Mouse (Mus musculus) forebrain, embryonic 12.5 days (tissue): ENCODE measurements around the gene Pax3. TPM values are rescaled to one million over a fixed set of nuclear protein-coding genes. Genes with fewer than 3 reads are reported as not detected.

Experiments used
- ATAC-seq: fragments of 200-750 bp; cut with Nextera tagmentation; 2 replicates; pipeline ENCODE4 v1.8.0; 2017; ENCODE audit warnings: moderate TSS enrichment; ENCODE audit not compliant: low FRiP score
- H3K27ac ChIP-seq: fragments of 300-500 bp; sonication (generic); 2 replicates; pipeline ENCODE4 v1.5.1; 2016; ENCODE audit warnings: mild to moderate bottlenecking
- H3K27me3 ChIP-seq: fragments of 300-500 bp; sonication (generic); 2 replicates; pipeline ENCODE4 v1.6.1; 2016; ENCODE audit warnings: mild to moderate bottlenecking
- H3K36me3 ChIP-seq: fragments of 300-500 bp; sonication (generic); replicated peaks from 2 replicates; pipeline ENCODE4 v1.6.1; 2016; ENCODE audit warnings: mild to moderate bottlenecking
- H3K4me1 ChIP-seq: fragments of 300-500 bp; sonication (generic); 2 replicates; pipeline ENCODE4 v1.6.1; 2016
- H3K4me2 ChIP-seq: fragments of 300-500 bp; sonication (generic); 2 replicates; pipeline ENCODE4 v1.6.1; 2016; ENCODE audit warnings: mild to moderate bottlenecking, moderate library complexity
- H3K4me3 ChIP-seq: fragments of 300-500 bp; sonication (generic); replicated peaks from 2 replicates; pipeline ENCODE4 v1.5.1; 2016; ENCODE audit warnings: mild to moderate bottlenecking
- H3K9ac ChIP-seq: fragments of 300-500 bp; sonication (generic); 2 replicates; pipeline ENCODE4 v1.6.1; 2016; ENCODE audit warnings: mild to moderate bottlenecking
- H3K9me3 ChIP-seq: fragments of 300-500 bp; sonication (generic); 2 replicates; pipeline ENCODE4 v1.6.1; 2016
- WGBS: fragments of 180-500 bp; shearing (Covaris S2); methylation state at CpG from one replicate; pipeline ENCODE4 v1.1.7; 2016; 5-methylcytosine and 5-hydroxymethylcytosine counted together
- polyA plus RNA-seq: library from polyadenylated mRNA; unstranded; fragments of >200 nt; fragmentation: Nextera tagmentation; extraction: Ambion mirVana; gene quantifications from 2 replicates; pipeline ENCODE4 v1.2.1, GENCODE M21; 2016

Pax3 gene
- polyA plus RNA-seq, 1 experiment from 2014 or later = 3.6 TPM

DNA sequence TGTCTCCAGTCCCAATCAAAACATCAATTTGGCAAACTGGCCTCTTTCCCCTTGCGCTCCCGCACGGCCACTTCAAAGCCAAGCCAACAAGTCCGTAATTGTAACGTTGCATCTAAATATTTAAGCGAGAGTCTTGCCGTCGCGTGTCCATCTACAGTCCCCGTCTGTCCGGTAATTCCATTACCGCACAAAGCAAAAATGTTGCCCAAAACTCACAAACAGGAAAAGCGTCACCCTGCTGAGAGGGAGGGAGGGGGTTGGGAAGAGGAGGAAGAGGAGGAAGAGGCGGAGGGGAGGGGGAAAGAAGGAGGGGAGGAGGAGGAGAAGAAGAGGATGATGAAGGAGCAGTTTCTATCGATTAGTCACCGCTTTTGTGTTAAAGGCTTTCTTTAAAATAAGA is 7.9 kb downstream of the Pax3 start:
- Histone ChIP-seq H3K9me3 (no peaks in the 10 kb centered on the region), H3K36me3 (no peaks in the 10 kb centered on the region), H3K4me3 (peak overlapping the region; percentile 38), H3K9ac (no peak overlapping the region), H3K27me3 (peaks cover 91% of the 10 kb centered on the region), H3K4me1 (peaks cover 38% of the 10 kb centered on the region), H3K4me2 (peak overlapping the region; percentile 68), H3K27ac (no peak overlapping the region)
- ATAC-seq = no peak
- under 1% methylated on average over 16 of the region's 16 CpGs for WGBS

DNA sequence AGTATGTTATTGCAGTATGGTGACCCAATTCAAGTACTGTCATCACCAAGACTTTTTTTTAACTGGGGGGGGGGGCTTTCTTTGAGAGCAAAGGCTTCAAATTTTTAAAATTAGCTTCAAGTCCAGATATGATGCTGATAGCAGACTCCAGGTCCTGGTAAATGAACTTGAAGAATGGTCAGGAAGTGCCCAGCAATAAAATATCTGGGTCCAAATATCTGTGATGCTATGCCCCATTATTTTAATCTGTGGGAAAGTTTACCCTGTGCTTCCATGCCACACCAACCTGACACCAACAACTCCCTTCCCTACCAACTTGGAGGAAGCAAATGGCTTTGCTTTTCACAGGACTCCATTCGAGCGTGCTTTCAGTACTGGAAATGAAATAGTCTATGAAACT is 8.6 kb downstream of the Pax3 start:
- Histone ChIP-seq H3K36me3 (no peaks in the 10 kb centered on the region), H3K27me3 (peaks cover 88% of the 10 kb centered on the region), H3K4me3 (no peak overlapping the region), H3K9me3 (no peaks in the 10 kb centered on the region), H3K27ac (no peak overlapping the region), H3K4me2 (no peak overlapping the region), H3K4me1 (peaks cover 38% of the 10 kb centered on the region), H3K9ac (no peak overlapping the region)
- 1% methylated on average over 2 of the region's 2 CpGs for WGBS
- ATAC-seq = no peak

DNA sequence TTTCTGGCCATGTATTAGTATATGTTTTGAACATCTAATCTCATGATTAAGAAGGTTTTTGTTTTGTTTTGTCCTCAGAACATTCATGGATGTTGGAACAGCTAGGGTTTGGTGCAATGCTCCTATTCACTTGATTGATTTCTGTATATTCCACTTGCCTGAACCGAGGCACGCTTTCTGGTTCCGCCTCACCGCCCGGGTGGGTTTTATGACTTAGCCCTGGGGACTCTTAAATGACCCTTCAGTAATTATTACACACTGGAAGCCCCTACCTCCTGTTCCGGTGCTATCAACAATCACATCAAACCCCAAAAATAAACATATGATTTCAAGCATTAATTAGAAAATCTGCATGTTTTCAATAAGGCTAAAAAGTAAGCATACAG is 9.2 kb downstream of the Pax3 start:
- no peak overlapping the region for H3K9ac ChIP-seq
- H3K36me3 ChIP-seq = no peaks in the 10 kb centered on the region
- under 1% methylated on average over 6 of the region's 6 CpGs for WGBS
- H3K4me3 ChIP-seq = no peak overlapping the region
- H3K4me2 ChIP-seq = no peak overlapping the region
- no peak overlapping the region for H3K27ac ChIP-seq
- H3K27me3 ChIP-seq = peaks cover 88% of the 10 kb centered on the region
- no peak for ATAC-seq
- no peaks in the 10 kb centered on the region for H3K9me3 ChIP-seq
- peaks cover 38% of the 10 kb centered on the region for H3K4me1 ChIP-seq

DNA sequence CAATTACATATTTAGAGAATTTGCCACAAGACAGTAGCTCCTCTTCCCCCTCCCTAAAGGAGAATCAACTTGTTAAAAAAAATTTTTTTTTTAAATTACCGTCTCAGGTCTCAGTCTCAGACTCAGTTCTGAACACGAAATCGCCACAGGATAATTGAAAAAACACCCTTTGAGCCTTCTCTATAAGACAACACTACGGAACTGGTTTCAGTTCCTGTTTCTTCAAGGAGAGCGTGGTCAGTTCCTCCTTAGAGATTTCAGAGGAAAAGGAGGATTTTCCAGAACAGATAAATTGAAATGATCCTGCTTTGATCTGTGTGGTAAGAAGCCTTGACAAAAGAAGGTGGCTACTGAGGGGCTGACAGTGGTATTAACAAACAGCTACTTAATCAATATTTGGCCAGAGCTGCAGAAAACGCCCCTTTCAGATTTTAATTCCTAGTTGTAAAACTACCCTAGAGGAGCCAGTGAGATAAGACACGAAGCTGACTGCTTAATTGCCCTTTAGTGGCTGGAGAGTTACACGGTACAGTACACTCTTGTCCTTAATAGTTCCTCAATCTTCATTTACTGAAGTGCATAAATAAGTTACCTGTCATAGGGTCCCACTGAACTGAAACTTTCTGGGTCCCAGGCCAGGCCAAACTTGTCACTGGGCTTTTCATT is 9.7 kb downstream of the Pax3 start:
- Histone ChIP-seq H3K9me3 (no peaks in the 10 kb centered on the region), H3K4me1 (peaks cover 38% of the 10 kb centered on the region), H3K27me3 (peaks cover 88% of the 10 kb centered on the region), H3K9ac (no peak overlapping the region), H3K4me3 (no peak overlapping the region), H3K27ac (no peak overlapping the region), H3K36me3 (no peaks in the 10 kb centered on the region), H3K4me2 (no peak overlapping the region)
- 2% methylated on average over 8 of the region's 8 CpGs for WGBS
- ATAC-seq = no peak

DNA sequence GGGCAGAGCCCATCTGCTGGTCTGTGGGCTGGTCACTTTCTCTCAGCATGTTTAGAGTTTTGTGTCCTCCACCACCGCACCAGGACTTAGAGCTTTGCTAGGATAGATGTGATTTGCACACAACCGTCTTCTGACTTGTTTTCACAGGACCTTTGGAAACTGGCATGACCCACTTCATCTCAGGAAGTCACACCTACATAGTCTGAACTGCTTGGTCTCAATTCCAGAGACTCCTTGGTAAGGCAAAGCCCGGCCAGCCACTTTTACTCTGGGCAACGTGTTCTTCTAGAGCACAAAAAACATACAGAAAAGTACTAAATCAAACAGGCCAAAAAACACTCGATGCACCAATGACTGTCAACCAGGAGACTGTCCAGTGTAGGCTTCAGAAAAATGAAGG is 14.0 kb downstream of the Pax3 start:
- WGBS = 44% methylated on average over 5 of the region's 5 CpGs
- Histone ChIP-seq H3K9ac (no peak overlapping the region), H3K4me2 (no peak overlapping the region), H3K27me3 (peaks cover 87% of the 10 kb centered on the region), H3K4me1 (peaks cover 15% of the 10 kb centered on the region), H3K27ac (no peak overlapping the region), H3K36me3 (no peaks in the 10 kb centered on the region), H3K9me3 (no peaks in the 10 kb centered on the region), H3K4me3 (no peak overlapping the region)
- ATAC-seq = no peak

DNA sequence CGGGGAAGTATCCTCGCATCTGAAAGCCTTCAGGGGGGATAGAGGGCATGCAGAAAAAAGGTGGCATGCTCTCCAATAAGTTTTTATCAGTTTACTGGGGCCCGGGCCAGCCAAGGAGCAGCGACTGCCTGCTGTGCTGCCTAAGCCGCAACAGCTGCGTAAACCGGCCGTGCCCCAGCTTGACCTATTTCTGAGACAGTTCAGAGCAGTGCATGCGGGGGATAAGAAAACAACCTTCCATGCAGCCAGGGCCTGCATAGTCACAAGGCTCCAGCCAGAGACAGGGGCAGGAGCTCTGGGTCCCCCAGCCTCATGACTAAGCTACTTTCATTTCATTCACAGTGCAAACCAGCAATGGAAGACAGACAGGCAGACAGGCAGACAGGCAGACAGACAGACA is 15.1 kb downstream of the Pax3 start:
- Histone ChIP-seq H3K4me3 (no peak overlapping the region; the same call in 1 of the 2 replicates), H3K9ac (no peak overlapping the region), H3K9me3 (no peaks in the 10 kb centered on the region), H3K4me2 (no peak overlapping the region; the same call in 1 of the 2 replicates), H3K36me3 (no peaks in the 10 kb centered on the region), H3K27me3 (peaks cover 86% of the 10 kb centered on the region), H3K4me1 (peaks cover 11% of the 10 kb centered on the region), H3K27ac (no peak overlapping the region)
- WGBS = 3% methylated on average over 9 of the region's 9 CpGs
- no peak for ATAC-seq

DNA sequence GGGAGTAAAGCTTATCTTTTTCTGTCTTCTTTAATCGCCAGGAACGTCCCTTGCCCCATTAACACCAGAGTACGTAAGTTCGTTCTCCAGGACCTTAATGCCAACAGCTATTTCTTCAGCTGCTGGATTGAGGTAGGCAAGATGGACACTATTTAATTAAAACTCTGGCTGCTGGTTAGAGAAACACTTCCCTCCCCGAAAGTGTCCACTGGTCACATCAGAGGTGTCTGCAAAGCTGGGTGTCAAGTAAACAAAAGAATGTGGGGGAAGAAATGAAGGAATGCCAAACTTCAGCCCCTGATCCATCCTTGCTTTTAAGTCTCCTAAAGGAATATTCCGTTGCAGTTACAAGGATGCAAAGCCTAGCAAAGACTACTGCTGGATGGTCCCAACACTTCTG is 24.6 kb downstream of the Pax3 start:
- Histone ChIP-seq H3K4me1 (peaks cover 43% of the 10 kb centered on the region), H3K36me3 (no peaks in the 10 kb centered on the region), H3K4me2 (no peak overlapping the region), H3K27ac (no peak overlapping the region), H3K27me3 (peaks cover 80% of the 10 kb centered on the region), H3K9ac (no peak overlapping the region), H3K4me3 (no peak overlapping the region), H3K9me3 (no peaks in the 10 kb centered on the region)
- ATAC-seq = no peak
- WGBS = 15% methylated on average over 6 of the region's 6 CpGs

DNA sequence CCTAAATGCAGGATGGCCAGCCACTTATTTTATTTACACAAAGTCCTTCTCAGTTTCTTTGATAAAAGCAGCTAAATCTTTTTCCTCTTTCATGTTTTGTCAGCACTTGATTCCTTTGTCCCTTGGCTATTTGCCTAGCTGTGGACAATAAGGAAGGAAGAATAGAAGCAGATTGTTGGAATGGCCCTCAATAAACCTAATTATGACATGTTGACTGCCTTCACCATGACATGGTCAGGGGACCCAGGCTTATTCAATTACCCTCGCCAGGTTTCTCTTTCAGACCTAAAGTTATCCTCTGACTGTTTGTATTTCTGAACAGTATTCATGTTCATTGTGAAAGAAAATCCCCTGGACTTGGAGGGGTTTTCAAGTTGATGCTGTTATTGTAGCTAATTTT is 25.3 kb downstream of the Pax3 start:
- H3K4me1 ChIP-seq = peaks cover 49% of the 10 kb centered on the region

DNA sequence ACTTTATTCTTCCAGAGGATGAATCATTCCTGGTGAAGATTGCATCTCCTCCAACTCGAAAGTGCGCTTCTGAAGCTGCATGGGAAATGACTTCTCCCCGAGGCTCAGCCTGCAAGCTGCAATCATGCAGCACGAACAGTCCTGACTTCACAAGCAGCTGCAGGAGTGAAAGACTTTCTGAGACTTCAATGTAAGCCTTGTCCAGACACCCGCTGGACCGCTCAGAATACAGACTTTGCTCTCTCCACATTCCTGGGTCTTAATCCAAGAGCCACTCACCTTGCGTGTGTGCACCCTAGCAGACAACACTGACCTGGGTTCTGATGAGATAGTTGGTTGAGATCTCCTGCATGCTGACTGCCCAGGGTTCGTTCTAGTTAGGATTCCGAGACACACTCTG is 26.2 kb downstream of the Pax3 start:
- 9% methylated on average over 9 of the region's 9 CpGs for WGBS
- Histone ChIP-seq H3K27me3 (peaks cover 78% of the 10 kb centered on the region), H3K4me2 (no peak overlapping the region), H3K4me3 (no peak overlapping the region), H3K27ac (no peak overlapping the region), H3K4me1 (peaks cover 49% of the 10 kb centered on the region), H3K9ac (no peak overlapping the region), H3K9me3 (no peaks in the 10 kb centered on the region), H3K36me3 (no peaks in the 10 kb centered on the region)
- no peak for ATAC-seq

More for the DNA sequence above, 25.3 kb downstream of the Pax3 start:
- no peak overlapping the region for H3K4me2 ChIP-seq
- H3K4me3 ChIP-seq = no peak overlapping the region
- peaks cover 80% of the 10 kb centered on the region for H3K27me3 ChIP-seq
- H3K27ac ChIP-seq = no peak overlapping the region
- no peak for ATAC-seq
- no peaks in the 10 kb centered on the region for H3K9me3 ChIP-seq
- H3K9ac ChIP-seq = no peak overlapping the region
- WGBS = 0% methylated on average over 1 of the region's 1 CpGs
- H3K36me3 ChIP-seq = no peaks in the 10 kb centered on the region

DNA sequence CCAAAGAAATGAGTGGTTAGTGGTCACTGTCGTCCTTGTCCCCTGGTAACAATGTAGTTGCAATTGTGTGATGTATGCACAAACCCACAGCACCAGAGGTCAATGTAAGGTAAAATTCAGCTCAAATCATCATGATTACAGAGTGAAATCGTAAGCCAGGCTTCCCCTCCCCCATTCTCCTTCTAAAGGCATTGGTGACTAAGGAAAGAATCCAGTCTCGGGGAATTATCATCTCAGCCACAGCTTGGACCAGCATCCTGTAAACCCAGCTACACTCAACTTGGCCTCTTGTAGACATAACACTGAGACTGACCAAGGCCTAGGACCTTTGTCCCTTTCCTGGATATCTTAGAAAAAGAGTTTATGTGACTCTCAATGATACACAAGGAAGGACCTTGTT is 28.1 kb downstream of the Pax3 start:
- no peak overlapping the region for H3K27ac ChIP-seq
- H3K4me2 ChIP-seq = no peak overlapping the region
- H3K9ac ChIP-seq = no peak overlapping the region
- no peak for ATAC-seq
- no peaks in the 10 kb centered on the region for H3K9me3 ChIP-seq
- 11% methylated on average over 3 of the region's 3 CpGs for WGBS
- peaks cover 49% of the 10 kb centered on the region for H3K4me1 ChIP-seq
- H3K27me3 ChIP-seq = peaks cover 88% of the 10 kb centered on the region
- no peaks in the 10 kb centered on the region for H3K36me3 ChIP-seq
- H3K4me3 ChIP-seq = no peak overlapping the region

DNA sequence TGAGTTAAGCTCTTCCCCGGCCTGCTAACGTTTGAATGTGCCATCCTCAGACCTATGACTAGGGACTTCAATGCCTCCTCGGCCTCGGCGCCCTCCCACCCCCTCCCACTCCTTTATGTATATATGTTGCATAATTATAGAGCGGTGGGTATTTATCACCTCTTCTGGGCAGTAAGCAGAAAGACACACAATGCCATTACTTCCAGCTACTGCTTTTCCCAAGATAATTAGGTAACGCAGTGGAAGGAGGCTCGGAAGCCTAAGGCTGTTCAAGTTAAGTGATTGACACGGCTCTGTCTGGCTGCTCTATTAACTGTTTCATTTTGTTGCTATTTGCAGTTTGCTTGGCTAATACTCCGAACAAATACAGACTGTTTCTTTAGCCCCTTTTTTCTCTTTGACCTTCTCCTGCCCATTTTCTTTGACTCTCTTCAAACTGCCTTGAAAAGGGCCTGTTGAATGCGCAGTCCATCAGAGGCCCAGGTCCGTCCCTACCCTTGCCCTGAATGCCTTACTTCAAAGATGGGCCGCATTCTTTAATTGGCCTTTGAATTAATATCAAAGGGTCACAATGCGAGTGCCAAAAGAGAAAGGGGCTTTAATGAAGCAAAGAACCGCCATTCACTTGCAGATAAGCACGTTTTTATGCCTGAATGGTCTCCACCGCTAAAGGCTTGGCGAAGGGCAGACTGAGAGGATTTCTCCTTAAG is 29.2 kb downstream of the Pax3 start:
- H3K4me1 ChIP-seq = peaks cover 49% of the 10 kb centered on the region
- H3K9ac ChIP-seq = no peak overlapping the region
- peaks cover 93% of the 10 kb centered on the region for H3K27me3 ChIP-seq
- ATAC-seq = peak; percentile 93
- H3K4me2 ChIP-seq = no peak overlapping the region; the same call in 1 of the 2 replicates
- no peaks in the 10 kb centered on the region for H3K9me3 ChIP-seq
- 5% methylated on average over 18 of the region's 18 CpGs for WGBS
- H3K27ac ChIP-seq = no peak overlapping the region
- H3K4me3 ChIP-seq = no peak overlapping the region
- H3K36me3 ChIP-seq = no peaks in the 10 kb centered on the region

DNA sequence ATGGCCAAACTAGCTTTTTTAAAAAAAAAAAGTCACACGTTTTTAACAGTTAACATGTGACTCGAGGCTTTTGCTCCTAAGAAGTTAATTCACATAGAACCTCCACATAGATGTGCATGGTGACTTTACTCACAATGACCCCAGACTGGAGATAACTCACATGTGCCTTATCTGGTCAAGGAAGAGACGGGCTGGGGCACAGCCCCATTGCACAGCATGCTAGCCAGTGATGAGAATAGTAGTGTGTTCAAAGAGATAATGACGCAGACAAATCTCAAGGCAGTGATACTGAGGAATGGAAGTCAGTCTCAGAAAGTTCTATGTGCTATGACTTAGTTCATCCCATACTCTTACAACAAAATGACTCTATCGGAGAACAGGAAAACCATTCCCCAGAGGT is 35.2 kb downstream of the Pax3 start:
- Histone ChIP-seq H3K36me3 (no peaks in the 10 kb centered on the region), H3K4me2 (no peak overlapping the region), H3K27ac (no peak overlapping the region), H3K27me3 (peaks cover 94% of the 10 kb centered on the region), H3K9ac (no peak overlapping the region), H3K9me3 (no peaks in the 10 kb centered on the region), H3K4me3 (no peak overlapping the region), H3K4me1 (peaks cover under 1% of the 10 kb centered on the region; the same call in 1 of the 2 replicates)
- no peak for ATAC-seq
- 86% methylated on average over 5 of the region's 5 CpGs for WGBS

DNA sequence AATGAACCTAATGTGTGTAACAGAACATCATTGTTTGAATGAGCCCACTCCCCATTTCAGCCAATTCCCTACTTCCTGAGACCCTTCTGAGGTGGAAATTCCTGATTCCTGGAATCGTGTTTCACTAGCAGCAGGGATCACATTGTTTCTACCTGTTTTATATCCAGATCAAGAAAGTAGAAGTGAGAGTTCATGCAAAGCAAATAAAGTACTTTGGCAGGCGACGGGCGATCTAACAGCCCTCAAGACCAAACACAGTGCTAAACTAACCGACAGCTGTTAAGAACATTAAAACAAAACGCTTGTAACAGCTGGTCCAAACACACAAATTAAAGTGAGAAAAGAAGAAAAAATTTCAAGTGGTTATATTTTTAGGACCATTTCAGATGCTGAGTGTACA is 39.0 kb downstream of the Pax3 start:
- Histone ChIP-seq H3K4me3 (no peak overlapping the region), H3K4me2 (no peak overlapping the region), H3K9me3 (no peaks in the 10 kb centered on the region), H3K27me3 (peaks cover 91% of the 10 kb centered on the region), H3K9ac (no peak overlapping the region), H3K36me3 (no peaks in the 10 kb centered on the region), H3K4me1 (no peaks in the 10 kb centered on the region; the same call in 1 of the 2 replicates), H3K27ac (no peak overlapping the region)
- ATAC-seq = no peak
- WGBS = 34% methylated on average over 6 of the region's 6 CpGs
